Mouse (Mus musculus): ENCODE data around the gene Lmntd2. TPM values are rescaled to one million over a fixed set of nuclear protein-coding genes. Genes with fewer than 3 reads are reported as not detected.

Lmntd2 gene
- polyA plus RNA-seq, 1 experiment, result 0.05 TPM

DNA sequence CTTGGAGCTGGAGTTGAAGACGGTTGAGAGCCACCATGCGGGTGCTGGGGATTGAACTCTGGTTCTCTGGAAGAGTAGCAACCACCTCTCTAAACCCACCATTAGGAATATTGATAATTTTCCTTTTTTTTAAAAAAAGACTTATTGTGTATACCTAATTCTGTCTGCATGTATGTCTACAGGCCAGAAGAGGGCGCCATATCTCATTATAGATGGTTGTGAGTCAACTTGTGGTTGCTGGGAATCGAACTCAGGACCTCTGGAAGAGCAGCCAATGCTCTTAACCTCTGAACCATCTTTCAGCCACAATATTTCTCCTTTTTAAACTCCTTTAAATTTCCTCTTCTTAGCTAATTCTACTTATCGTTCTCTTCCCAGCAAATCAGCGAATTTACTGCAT is 12.7 kb upstream of the Lmntd2 start:
- no peak for TF ChIP-seq MAX (IDR thresholded peaks at IDR 0.05)

DNA sequence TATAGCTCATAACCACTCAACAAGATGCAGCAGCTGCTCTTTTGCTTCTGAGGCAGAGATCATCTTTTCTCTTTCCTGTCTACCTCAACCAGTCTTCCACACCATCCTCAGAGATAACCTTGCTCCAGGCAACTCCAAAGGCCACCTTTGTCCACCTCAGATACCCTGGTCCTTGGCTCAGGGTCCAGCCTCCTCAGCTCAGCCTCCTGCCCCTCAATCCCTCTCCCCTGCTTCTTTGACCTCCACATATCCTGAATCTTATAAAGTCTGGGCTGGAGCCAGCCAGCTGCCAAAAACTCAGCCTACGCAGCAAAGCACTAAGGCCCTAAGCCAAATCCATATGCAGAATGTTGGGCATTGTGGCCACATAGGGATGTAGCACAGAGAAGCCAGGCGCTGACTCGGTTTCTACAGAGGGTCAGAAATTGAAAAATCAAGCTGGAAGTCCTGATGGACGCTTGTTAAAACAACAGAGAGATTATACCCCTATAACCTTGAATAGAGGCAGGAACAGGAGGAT is 8.9 kb upstream of the Lmntd2 start:
- Histone ChIP-seq H3K79me3 (ENCODE audit: low read depth) (no peaks in the 10 kb centered on the region), H3K4me3 (ENCODE audit: insufficient read depth, poor library complexity, severe bottlenecking) (no peak overlapping the region), H3K27me3 (ENCODE audit: control insufficient read depth, insufficient read depth, insufficient read length) (no peaks in the 10 kb centered on the region), H3K79me2 (ENCODE audit: control insufficient read depth, insufficient read depth) (no peaks in the 10 kb centered on the region), H3ac (ENCODE audit: control insufficient read depth, insufficient read length, low read depth) (no peak overlapping the region), H3K36me3 (ENCODE audit: control insufficient read depth, insufficient read depth) (no peaks in the 10 kb centered on the region)
- TF ChIP-seq MYOG (IDR thresholded peaks at IDR 0.05; ENCODE audit: control insufficient read depth, extremely low read depth, insufficient read length) (no peak), MAX (IDR thresholded peaks at IDR 0.05) (no peak), CEBPB (IDR thresholded peaks at IDR 0.05; ENCODE audit: low read depth) (no peak), USF1 (IDR thresholded peaks at IDR 0.05; ENCODE audit: low read depth) (no peak), FOSL1 (IDR thresholded peaks at IDR 0.05; ENCODE audit: insufficient read depth, low read length, poor library complexity, severe bottlenecking) (no peak), CTCF (IDR thresholded peaks at IDR 0.05; ENCODE audit: control insufficient read depth, insufficient read depth, insufficient read length) (no peak), MYOD1 (IDR thresholded peaks at IDR 0.05; ENCODE audit: control insufficient read depth, insufficient read length, low read depth) (no peak)

More for the DNA sequence above, 12.7 kb upstream of the Lmntd2 start:
- H3K79me3 ChIP-seq (ENCODE audit: low read depth), result peaks cover 27% of the 10 kb centered on the region
- peaks cover 30% of the 10 kb centered on the region for H3K79me2 ChIP-seq (ENCODE audit: control insufficient read depth, insufficient read depth)
- H3ac ChIP-seq (ENCODE audit: control insufficient read depth, insufficient read length, low read depth), result no peak overlapping the region
- H3K27me3 ChIP-seq (ENCODE audit: control insufficient read depth, insufficient read depth, insufficient read length), result no peaks in the 10 kb centered on the region
- peaks cover 3% of the 10 kb centered on the region for H3K36me3 ChIP-seq (ENCODE audit: control insufficient read depth, insufficient read depth)
- no peak overlapping the region for H3K4me3 ChIP-seq (ENCODE audit: insufficient read depth, poor library complexity, severe bottlenecking)

DNA sequence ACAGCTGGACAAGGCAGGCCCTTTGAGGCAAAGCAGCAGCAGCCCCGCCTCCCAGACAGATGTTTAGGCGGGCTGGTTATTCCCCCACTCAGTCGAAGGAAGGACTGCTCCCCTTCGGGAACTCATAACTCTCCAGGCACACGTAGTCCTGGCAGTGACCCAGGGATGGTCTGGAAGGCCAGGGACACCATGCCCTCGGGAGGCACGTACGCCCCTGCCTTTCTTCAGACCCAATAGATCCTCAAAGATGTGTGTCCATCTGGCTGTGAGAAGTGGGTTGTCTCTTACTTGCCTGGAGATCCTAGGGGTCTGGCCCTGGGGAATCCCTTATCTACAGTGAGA is 8.2 kb upstream of the Lmntd2 start:
- H3K79me3 ChIP-seq (ENCODE audit: low read depth), result no peaks in the 10 kb centered on the region
- no peak overlapping the region for H3K4me3 ChIP-seq (ENCODE audit: insufficient read depth, poor library complexity, severe bottlenecking)

DNA sequence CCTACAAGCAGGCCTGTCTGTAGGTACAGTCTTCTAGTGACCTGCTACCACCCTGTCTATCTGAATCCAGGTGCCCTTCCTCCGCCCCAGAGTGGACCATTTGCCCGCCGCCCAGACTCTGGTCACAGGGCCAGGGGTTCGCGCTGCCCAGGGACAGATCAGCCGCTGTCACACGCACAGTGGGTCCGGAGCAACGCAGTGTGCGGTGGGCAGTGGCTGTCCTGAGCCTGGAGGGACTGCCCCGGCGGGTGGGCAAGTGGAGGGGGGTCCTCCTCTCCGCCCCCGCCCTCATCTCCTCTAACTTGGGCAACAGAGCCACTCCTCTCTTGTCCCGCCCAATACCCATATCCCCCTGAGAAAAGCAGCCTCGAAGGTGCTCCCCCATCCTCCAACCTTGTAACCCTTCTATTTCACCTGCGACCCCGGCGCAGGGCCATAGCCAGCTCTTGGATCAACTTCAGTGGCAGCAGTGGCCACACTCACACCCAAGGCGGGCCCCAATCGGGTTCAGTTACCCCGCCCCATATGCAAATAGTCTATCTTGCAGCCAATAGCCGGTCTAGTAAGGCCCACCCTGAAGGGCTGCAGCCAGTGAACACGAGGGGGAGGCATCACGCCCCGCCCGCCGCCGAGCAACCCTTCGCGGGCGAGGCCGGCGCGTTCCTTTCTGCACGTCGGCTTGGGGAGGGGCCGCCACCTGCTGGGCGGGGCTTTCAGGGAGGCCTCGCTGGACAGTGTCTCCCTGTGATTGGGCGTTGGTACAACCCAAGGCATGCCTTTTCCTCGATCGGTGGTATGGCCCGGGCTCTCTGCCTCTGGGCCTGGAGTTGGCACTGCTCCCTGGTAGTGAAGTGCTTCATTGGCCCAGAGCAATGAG is 7.6 kb upstream of the Lmntd2 start:
- Histone ChIP-seq H3K4me3 (ENCODE audit: insufficient read depth, poor library complexity, severe bottlenecking) (no peak overlapping the region), H3K79me2 (ENCODE audit: control insufficient read depth, insufficient read depth) (no peaks in the 10 kb centered on the region), H3K79me3 (ENCODE audit: low read depth) (no peaks in the 10 kb centered on the region), H3K27me3 (ENCODE audit: control insufficient read depth, insufficient read depth, insufficient read length) (no peaks in the 10 kb centered on the region), H3ac (ENCODE audit: control insufficient read depth, insufficient read length, low read depth) (no peak overlapping the region), H3K36me3 (ENCODE audit: control insufficient read depth, insufficient read depth) (no peaks in the 10 kb centered on the region)
- TF ChIP-seq MYOD1 (IDR thresholded peaks at IDR 0.05; ENCODE audit: control insufficient read depth, insufficient read length, low read depth), result peak; percentile 41
- TF ChIP-seq CTCF (IDR thresholded peaks at IDR 0.05; ENCODE audit: control insufficient read depth, insufficient read depth, insufficient read length), result no peak
- no peak for TF ChIP-seq MYOG (IDR thresholded peaks at IDR 0.05; ENCODE audit: control insufficient read depth, extremely low read depth, insufficient read length)
- no peak for TF ChIP-seq CEBPB (IDR thresholded peaks at IDR 0.05; ENCODE audit: low read depth)
- TF ChIP-seq MAX (IDR thresholded peaks at IDR 0.05), result peak; percentile 35
- no peak for TF ChIP-seq FOSL1 (IDR thresholded peaks at IDR 0.05; ENCODE audit: insufficient read depth, low read length, poor library complexity, severe bottlenecking)
- TF ChIP-seq USF1 (IDR thresholded peaks at IDR 0.05; ENCODE audit: low read depth), result no peak

More for the DNA sequence above, 8.2 kb upstream of the Lmntd2 start:
- TF ChIP-seq MYOG (IDR thresholded peaks at IDR 0.05; ENCODE audit: control insufficient read depth, extremely low read depth, insufficient read length), result no peak
- no peak for TF ChIP-seq MAX (IDR thresholded peaks at IDR 0.05)
- no peak for TF ChIP-seq MYOD1 (IDR thresholded peaks at IDR 0.05; ENCODE audit: control insufficient read depth, insufficient read length, low read depth)
- TF ChIP-seq CTCF (IDR thresholded peaks at IDR 0.05; ENCODE audit: control insufficient read depth, insufficient read depth, insufficient read length), result no peak
- no peak for TF ChIP-seq FOSL1 (IDR thresholded peaks at IDR 0.05; ENCODE audit: insufficient read depth, low read length, poor library complexity, severe bottlenecking)
- no peak for TF ChIP-seq USF1 (IDR thresholded peaks at IDR 0.05; ENCODE audit: low read depth)
- no peak for TF ChIP-seq CEBPB (IDR thresholded peaks at IDR 0.05; ENCODE audit: low read depth)
- no peaks in the 10 kb centered on the region for H3K36me3 ChIP-seq (ENCODE audit: control insufficient read depth, insufficient read depth)
- H3K79me2 ChIP-seq (ENCODE audit: control insufficient read depth, insufficient read depth), result no peaks in the 10 kb centered on the region
- peak overlapping the region; percentile 42 for H3ac ChIP-seq (ENCODE audit: control insufficient read depth, insufficient read length, low read depth)
- H3K27me3 ChIP-seq (ENCODE audit: control insufficient read depth, insufficient read depth, insufficient read length), result no peaks in the 10 kb centered on the region

DNA sequence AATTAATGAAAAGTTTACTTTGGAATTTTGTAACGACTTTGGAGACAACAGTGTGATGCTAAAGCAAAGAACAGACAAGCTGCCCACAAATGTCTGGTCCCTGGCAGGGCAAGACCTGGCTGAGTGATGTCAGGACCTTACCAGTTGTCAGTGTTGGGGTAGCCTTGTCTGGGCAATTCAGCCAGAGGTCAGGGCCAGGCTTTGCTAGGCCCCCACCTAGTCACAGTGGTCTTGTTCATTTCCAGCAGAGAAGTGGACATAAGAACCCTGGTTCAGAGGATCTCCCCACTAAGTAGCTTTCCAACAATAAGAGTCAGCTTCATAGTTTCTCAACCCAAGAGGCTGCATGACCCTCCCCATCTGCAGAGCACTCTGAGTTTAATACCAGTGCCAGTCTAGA is 6.5 kb upstream of the Lmntd2 start:
- no peak overlapping the region for H3ac ChIP-seq (ENCODE audit: control insufficient read depth, insufficient read length, low read depth)
- H3K79me3 ChIP-seq (ENCODE audit: low read depth), result no peaks in the 10 kb centered on the region
- H3K79me2 ChIP-seq (ENCODE audit: control insufficient read depth, insufficient read depth), result no peaks in the 10 kb centered on the region
- no peaks in the 10 kb centered on the region for H3K36me3 ChIP-seq (ENCODE audit: control insufficient read depth, insufficient read depth)
- H3K4me3 ChIP-seq (ENCODE audit: insufficient read depth, poor library complexity, severe bottlenecking), result no peak overlapping the region
- no peaks in the 10 kb centered on the region for H3K27me3 ChIP-seq (ENCODE audit: control insufficient read depth, insufficient read depth, insufficient read length)
- TF ChIP-seq CTCF (IDR thresholded peaks at IDR 0.05; ENCODE audit: control insufficient read depth, insufficient read depth, insufficient read length), result no peak
- TF ChIP-seq CEBPB (IDR thresholded peaks at IDR 0.05; ENCODE audit: low read depth), result no peak
- no peak for TF ChIP-seq USF1 (IDR thresholded peaks at IDR 0.05; ENCODE audit: low read depth)
- no peak for TF ChIP-seq MYOD1 (IDR thresholded peaks at IDR 0.05; ENCODE audit: control insufficient read depth, insufficient read length, low read depth)
- TF ChIP-seq FOSL1 (IDR thresholded peaks at IDR 0.05; ENCODE audit: insufficient read depth, low read length, poor library complexity, severe bottlenecking), result no peak
- no peak for TF ChIP-seq MYOG (IDR thresholded peaks at IDR 0.05; ENCODE audit: control insufficient read depth, extremely low read depth, insufficient read length)
- TF ChIP-seq MAX (IDR thresholded peaks at IDR 0.05), result no peak

All from C2C12 (cell line).